In the genomic region with DNA sequence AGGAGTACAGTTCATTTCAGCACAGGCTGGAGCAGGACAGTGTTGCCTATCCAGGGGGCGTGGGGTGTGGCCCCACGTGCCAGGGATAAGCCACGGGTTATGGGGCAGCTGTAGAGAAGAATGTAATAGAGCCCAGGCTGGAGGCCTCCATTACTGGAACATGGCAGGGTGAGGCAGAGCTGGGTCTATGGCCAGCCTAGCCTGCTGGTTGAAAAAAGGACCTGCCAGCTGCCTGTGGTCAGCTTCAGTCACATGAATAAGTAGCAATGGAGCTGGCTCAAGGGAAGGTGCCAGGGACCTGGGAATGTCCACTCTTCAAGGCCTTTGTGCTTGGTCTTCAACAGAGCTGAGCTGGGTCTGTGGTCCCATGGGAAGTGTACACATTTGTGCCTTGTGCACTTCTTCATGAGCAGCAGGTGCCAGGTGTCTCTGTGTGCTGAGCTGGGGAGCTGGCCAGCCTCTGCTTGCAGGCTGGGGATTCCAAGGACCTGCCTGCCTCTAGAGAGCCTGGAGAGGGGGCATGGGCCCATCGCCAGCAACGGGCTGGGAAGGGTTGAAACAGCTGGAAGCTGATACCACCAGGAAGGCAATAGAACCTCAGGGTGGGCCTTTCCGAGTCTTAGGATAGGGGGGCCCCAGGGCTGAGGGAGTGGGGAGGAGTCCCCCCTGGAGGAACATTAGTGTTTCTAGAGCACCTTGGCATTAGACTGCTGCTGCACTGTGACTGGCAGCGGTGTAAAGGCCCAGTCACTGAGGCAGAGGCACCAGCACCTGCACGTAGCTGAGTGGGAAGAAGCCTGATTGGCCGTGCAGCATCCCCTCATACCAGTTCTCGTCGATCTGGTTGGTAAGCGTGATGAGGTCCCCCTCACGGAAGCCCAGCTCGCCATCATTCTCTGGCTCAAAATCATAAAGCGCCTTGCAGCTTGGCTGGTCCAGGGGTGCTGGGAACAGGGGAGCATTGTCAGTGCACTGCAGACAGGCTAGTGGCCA, we compare ENCODE assay signal across 16 mouse cellular contexts. TPM values are rescaled to one million over a fixed set of nuclear protein-coding genes. Genes with fewer than 3 reads are reported as not detected.
A peak's percentile ranks its signal among the peaks of the same experiment; 100 is the strongest.
DNase-seq lines count a peak whose midpoint lies in the region; ATAC-seq and TF ChIP-seq lines count a peak whose summit lies in the region.
"Had no signal": no experiment of that assay in that cellular context is flagged by ENCODE, and none has a peak within 500 bp of the region (broad histone marks: within the 10 kb centered on the region; RNA-seq: fewer than 3 reads in every experiment).

No protein-coding gene starts in this region.

- peak; percentile 47 for DNase-seq in cerebellum, adult 8-10 months
- no peak for DNase-seq in cerebellum, postnatal 36 days
- no peak for DNase-seq in hindbrain, postnatal 0 days (ENCODE audit: low spot score)
- no peak for DNase-seq in hindbrain, embryonic 14.5 days (ENCODE audit: low spot score)
- no peak for DNase-seq in MEL (ENCODE audit: low read depth, low spot score)
- DNase-seq in thymus, postnatal 10 days (ENCODE audit: low spot score in 2 of 2) = no peak
- DNase-seq: adrenal gland, postnatal 10 days; kidney, adult 18-20 months; lung, embryonic 14.5 days; right cerebral cortex, postnatal 14 days; thymus, postnatal 25 days had no signal

- TF ChIP-seq CTCF in hindbrain, postnatal 0 days (IDR thresholded peaks at IDR 0.05; ENCODE audit: low read depth) = no peak
- TF ChIP-seq CTCF in MEL (IDR thresholded peaks at IDR 0.05 in 2 of 3, conservative IDR thresholded peaks at IDR 0.05 in 1 of 3; ENCODE audit: control insufficient read depth in 1 of 3, insufficient read depth in 1 of 3, low read depth in 2 of 3, low read length in 3 of 3, poor library complexity in 1 of 3, severe bottlenecking in 1 of 3) = no peak
- TF ChIP-seq CTCF in embryonic fibroblast, embryonic 13.5 days (IDR thresholded peaks at IDR 0.05; ENCODE audit: borderline replicate concordance, insufficient read depth, low read length) = no peak

- H3K4me2 ChIP-seq in hindbrain, postnatal 0 days (ENCODE audit: low read depth, low read length) = no peak overlapping the region
- no peak overlapping the region for H3K4me2 ChIP-seq in hindbrain, embryonic 14.5 days (replicated peaks)
- H3K4me2 ChIP-seq: lung, embryonic 14.5 days had no signal

- TF ChIP-seq EP300 in MEL (IDR thresholded peaks at IDR 0.05; ENCODE audit: low read depth in 1 of 2, low read length in 2 of 2) = no peak

- peaks cover 52% of the 10 kb centered on the region for H3K36me3 ChIP-seq in hindbrain, postnatal 0 days (ENCODE audit: insufficient read depth, low read length)
- H3K36me3 ChIP-seq in hindbrain, embryonic 14.5 days (replicated peaks; ENCODE audit: control insufficient read depth, insufficient read depth) = peaks cover 82% of the 10 kb centered on the region
- H3K36me3 ChIP-seq in MEL (ENCODE audit: control insufficient read depth in 1 of 2, insufficient read depth in 2 of 2, low read length in 2 of 2) = peaks cover 0 to 3% of the 10 kb centered on the region in 2 experiments; a peak in 2 of 4 replicates

- peaks cover 3% of the 10 kb centered on the region; the same call in 1 of the 2 replicates for H3K4me1 ChIP-seq in hindbrain, postnatal 0 days (ENCODE audit: insufficient read depth, low read length)
- H3K4me1 ChIP-seq in hindbrain, embryonic 14.5 days (replicated peaks; ENCODE audit: control insufficient read depth, insufficient read depth, low read length) = no peaks in the 10 kb centered on the region; the same call in 1 of the 2 replicates
- no peaks in the 10 kb centered on the region for H3K4me1 ChIP-seq in MEL (ENCODE audit: control insufficient read depth in 1 of 2, insufficient read depth in 2 of 2, low read length in 2 of 2)
- no peaks in the 10 kb centered on the region for H3K4me1 ChIP-seq in embryonic fibroblast, embryonic 13.5 days (ENCODE audit: control insufficient read depth, insufficient read depth, low read length)

- no peak for ATAC-seq in hindbrain, postnatal 0 days
- ATAC-seq in hindbrain, embryonic 14.5 days (ENCODE audit: low FRiP score) = no peak

- H3K79me2 ChIP-seq in MEL (ENCODE audit: control insufficient read depth, insufficient read depth, low read length, poor library complexity) = no peaks in the 10 kb centered on the region

- H3K27me3 ChIP-seq in hindbrain, postnatal 0 days (ENCODE audit: insufficient read depth, low read length) = no peaks in the 10 kb centered on the region
- no peaks in the 10 kb centered on the region for H3K27me3 ChIP-seq in hindbrain, embryonic 14.5 days (ENCODE audit: control insufficient read depth, insufficient read depth, low read length)
- no peaks in the 10 kb centered on the region for H3K27me3 ChIP-seq in MEL (ENCODE audit: control insufficient read depth in 1 of 2, insufficient read depth in 2 of 2, low read length in 2 of 2)

- 0 out of 4 replicates have a peak, but pooled peaks of 1 of the 2 experiments have one; percentile 16 for TF ChIP-seq POLR2A in MEL (IDR thresholded peaks at IDR 0.05; ENCODE audit: control insufficient read depth in 1 of 2, insufficient read depth in 1 of 2, low read depth in 1 of 2, low read length in 2 of 2, poor library complexity in 1 of 2)
- 0 out of 2 replicates have a peak, but pooled peaks have one; percentile 23 for TF ChIP-seq POLR2A in embryonic fibroblast, embryonic 13.5 days (IDR thresholded peaks at IDR 0.05; ENCODE audit: low read depth, low read length)

- H3K4me3 ChIP-seq in hindbrain, postnatal 0 days (ENCODE audit: low read length) = no peak overlapping the region
- H3K4me3 ChIP-seq in hindbrain, embryonic 14.5 days (replicated peaks; ENCODE audit: low read length) = no peak overlapping the region
- H3K4me3 ChIP-seq in MEL (ENCODE audit: control insufficient read depth in 1 of 2, insufficient read depth in 1 of 2, low read depth in 2 of 2, low read length in 2 of 2) = no peak overlapping the region
- no peak overlapping the region for H3K4me3 ChIP-seq in embryonic fibroblast, embryonic 13.5 days (ENCODE audit: insufficient read depth, low read length)
- H3K4me3 ChIP-seq: megakaryocyte, embryonic 14.5 days had no signal

- 75% methylated on average over 15 of the region's 15 CpGs for WGBS in hindbrain, postnatal 0 days
- 85% methylated on average over 15 of the region's 15 CpGs for WGBS in hindbrain, embryonic 14.5 days

- no peaks in the 10 kb centered on the region for H3K9me3 ChIP-seq in hindbrain, postnatal 0 days (ENCODE audit: low read length)
- no peaks in the 10 kb centered on the region for H3K9me3 ChIP-seq in hindbrain, embryonic 14.5 days (ENCODE audit: control insufficient read depth, low read length)
- H3K9me3 ChIP-seq in MEL (replicated peaks; ENCODE audit: insufficient read depth, low read length) = no peaks in the 10 kb centered on the region
- H3K9me3 ChIP-seq: megakaryocyte, embryonic 14.5 days had no signal

- H3K27ac ChIP-seq in hindbrain, postnatal 0 days = peak overlapping the region; percentile 64; the same call in 1 of the 2 replicates
- no peak overlapping the region for H3K27ac ChIP-seq in hindbrain, embryonic 14.5 days
- no peak overlapping the region for H3K27ac ChIP-seq in MEL (ENCODE audit: control insufficient read depth, low read depth, low read length)
- H3K27ac ChIP-seq in embryonic fibroblast, embryonic 13.5 days (ENCODE audit: insufficient read depth, low read length) = no peak overlapping the region
- H3K27ac ChIP-seq: stomach, postnatal 0 days had no signal

- TF ChIP-seq RAD21 in MEL (IDR thresholded peaks at IDR 0.05; ENCODE audit: low read depth, low read length) = no peak

- H3K9ac ChIP-seq in hindbrain, postnatal 0 days (replicated peaks; ENCODE audit: low read length) = no peak overlapping the region
- H3K9ac ChIP-seq in hindbrain, embryonic 14.5 days = no peak overlapping the region
- no peak overlapping the region for H3K9ac ChIP-seq in MEL (ENCODE audit: control insufficient read depth, low read depth, low read length, poor library complexity, severe bottlenecking)
- H3K9ac ChIP-seq: lung, embryonic 14.5 days had no signal

RNA-seq across cellular contexts. Expression of gene Mpnd, which starts 11.6 kb away (rescaled TPM):
- total RNA-seq in hindbrain, postnatal 0 days (2014; rRNA removed) = 185 and 186 TPM in 2 replicates
- polyA plus RNA-seq in hindbrain, postnatal 0 days (2015; fragmentation: Nextera tagmentation; extraction: Ambion mirVana) = 106 and 107 TPM in 2 replicates
- polyA plus RNA-seq in hindbrain, embryonic 14.5 days (2014; fragmentation: Nextera tagmentation; extraction: Ambion mirVana) = 146 and 151 TPM in 2 replicates
- total RNA-seq in MEL (2012; rRNA removed) = 3.9 and 5.6 TPM in 2 replicates
- 10 to 100 TPM in 1 of 2 experiments, not detected in 1; 18.3 TPM for polyA plus RNA-seq in MEL (2012; ENCODE audit: insufficient read depth in 1 of 2, insufficient read length in 2 of 2, low read depth in 1 of 2, low replicate concordance in 2 of 2, missing spikeins in 1 of 2)
- polyA plus RNA-seq in embryonic fibroblast, embryonic 13.5 days (2011; ENCODE audit: insufficient read length, low read depth, missing spikeins) = 45.3 and 51.1 TPM in 2 replicates

RNA-seq across cellular contexts. Expression of gene Stap2, which starts 11.7 kb away (rescaled TPM):
- total RNA-seq in hindbrain, postnatal 0 days (2014; rRNA removed) = 5.4 and 5.9 TPM in 2 replicates
- 4.3 and 4.6 TPM in 2 replicates for polyA plus RNA-seq in hindbrain, postnatal 0 days (2015; fragmentation: Nextera tagmentation; extraction: Ambion mirVana)
- polyA plus RNA-seq in hindbrain, embryonic 14.5 days (2014; fragmentation: Nextera tagmentation; extraction: Ambion mirVana) = 5.6 and 6.0 TPM in 2 replicates
- 0.08 and 0.10 TPM in 2 replicates for total RNA-seq in MEL (2012; rRNA removed)
- under 1 TPM in 1 of 2 experiments, not detected in 1; 0.08 TPM for polyA plus RNA-seq in MEL (2012; ENCODE audit: insufficient read depth in 1 of 2, insufficient read length in 2 of 2, low read depth in 1 of 2, low replicate concordance in 2 of 2, missing spikeins in 1 of 2)
- polyA plus RNA-seq in embryonic fibroblast, embryonic 13.5 days (2011; ENCODE audit: insufficient read length, low read depth, missing spikeins) = 0.35 and 0.58 TPM in 2 replicates

RNA-seq across cellular contexts. Expression of gene Sh3gl1, which starts 19.3 kb away (rescaled TPM):
- total RNA-seq in hindbrain, postnatal 0 days (2014; rRNA removed) = 76.0 and 79.5 TPM in 2 replicates
- polyA plus RNA-seq in hindbrain, postnatal 0 days (2015; fragmentation: Nextera tagmentation; extraction: Ambion mirVana) = 84.5 and 87.6 TPM in 2 replicates
- 91.1 and 94.1 TPM in 2 replicates for polyA plus RNA-seq in hindbrain, embryonic 14.5 days (2014; fragmentation: Nextera tagmentation; extraction: Ambion mirVana)
- 36.7 and 41.0 TPM in 2 replicates for total RNA-seq in MEL (2012; rRNA removed)
- polyA plus RNA-seq in MEL (2012; ENCODE audit: insufficient read depth in 1 of 2, insufficient read length in 2 of 2, low read depth in 1 of 2, low replicate concordance in 2 of 2, missing spikeins in 1 of 2) = 10 to 100 TPM in 1 of 2 experiments, not detected in 1; 78.4 TPM
- 89.5 and 105 TPM in 2 replicates for polyA plus RNA-seq in embryonic fibroblast, embryonic 13.5 days (2011; ENCODE audit: insufficient read length, low read depth, missing spikeins)

RNA-seq across cellular contexts. Expression of gene Chaf1a, which starts 23.1 kb away (rescaled TPM):
- total RNA-seq in hindbrain, postnatal 0 days (2014; rRNA removed) = 5.8 and 6.1 TPM in 2 replicates
- 4.5 and 5.3 TPM in 2 replicates for polyA plus RNA-seq in hindbrain, postnatal 0 days (2015; fragmentation: Nextera tagmentation; extraction: Ambion mirVana)
- 3.1 and 3.6 TPM in 2 replicates for polyA plus RNA-seq in hindbrain, embryonic 14.5 days (2014; fragmentation: Nextera tagmentation; extraction: Ambion mirVana)
- 48.5 and 49.5 TPM in 2 replicates for total RNA-seq in MEL (2012; rRNA removed)
- 100 to 1,000 TPM in 1 of 2 experiments, not detected in 1; 116 TPM for polyA plus RNA-seq in MEL (2012; ENCODE audit: insufficient read depth in 1 of 2, insufficient read length in 2 of 2, low read depth in 1 of 2, low replicate concordance in 2 of 2, missing spikeins in 1 of 2)
- 13.3 and 13.9 TPM in 2 replicates for polyA plus RNA-seq in embryonic fibroblast, embryonic 13.5 days (2011; ENCODE audit: insufficient read length, low read depth, missing spikeins)

RNA-seq across cellular contexts. Expression of gene Fsd1, which starts 30.8 kb away (rescaled TPM):
- total RNA-seq in hindbrain, postnatal 0 days (2014; rRNA removed) = 136 and 140 TPM in 2 replicates
- polyA plus RNA-seq in hindbrain, postnatal 0 days (2015; fragmentation: Nextera tagmentation; extraction: Ambion mirVana) = 178 and 193 TPM in 2 replicates
- polyA plus RNA-seq in hindbrain, embryonic 14.5 days (2014; fragmentation: Nextera tagmentation; extraction: Ambion mirVana) = 167 and 175 TPM in 2 replicates
- not detected in 2 replicates for total RNA-seq in MEL (2012; rRNA removed)
- polyA plus RNA-seq in MEL (2012; ENCODE audit: insufficient read depth in 1 of 2, insufficient read length in 2 of 2, low read depth in 1 of 2, low replicate concordance in 2 of 2, missing spikeins in 1 of 2) = not detected
- polyA plus RNA-seq in embryonic fibroblast, embryonic 13.5 days (2011; ENCODE audit: insufficient read length, low read depth, missing spikeins) = 5.9 and 9.5 TPM in 2 replicates
- total RNA-seq: hematopoietic stem cell, adult 5-6 weeks; liver, adult 2 months had no signal
- polyA plus RNA-seq: liver, adult 2 months had no signal
